Mouse (Mus musculus) testis, adult 2 months (tissue): Measurements from ENCODE around the gene Aff3. TPM values are rescaled to one million over a fixed set of nuclear protein-coding genes. Genes with fewer than 3 reads are reported as not detected.
A peak's percentile ranks its signal among the peaks of the same experiment; 100 is the strongest.

Experiments
- H3K27ac ChIP-seq: fragments of 200-500 bp; 2 replicates; pipeline ENCODE4 v1.5.1; 2012; ENCODE audit warnings: low read depth, low read length; ENCODE audit not compliant: control insufficient read depth, insufficient read depth
- H3K27me3 ChIP-seq: fragments of 200-500 bp; 2 replicates; pipeline ENCODE4 v1.6.1; 2012; ENCODE audit warnings: mild to moderate bottlenecking, low read length, moderate library complexity; ENCODE audit not compliant: control insufficient read depth, insufficient read depth
- H3K36me3 ChIP-seq: fragments of 200-500 bp; 2 replicates; pipeline ENCODE4 v1.6.1; 2012; ENCODE audit warnings: mild to moderate bottlenecking, low read length; ENCODE audit not compliant: control insufficient read depth, insufficient read depth
- H3K4me1 ChIP-seq: fragments of 200-500 bp; 2 replicates; pipeline ENCODE4 v1.6.1; 2012; ENCODE audit warnings: low read length; ENCODE audit not compliant: control insufficient read depth, insufficient read depth
- H3K4me3 ChIP-seq: fragments of 200-500 bp; 2 replicates; pipeline ENCODE4 v1.5.1; 2012; ENCODE audit warnings: low read depth, mild to moderate bottlenecking, low read length, moderate library complexity, mixed read lengths; ENCODE audit not compliant: control insufficient read depth
- CTCF ChIP-seq: fragments of 200-500 bp; IDR thresholded peaks from 2 replicates; pipeline ENCODE4 v1.5.1; 2012; ENCODE audit warnings: low read depth, mild to moderate bottlenecking, inconsistent platforms, low read length, moderate library complexity; ENCODE audit not compliant: control insufficient read depth, insufficient read depth, insufficient replicate concordance
- POLR2A ChIP-seq: fragments of 200-500 bp; IDR thresholded peaks from 2 replicates; pipeline ENCODE4 v1.6.1; 2012; ENCODE audit warnings: low read depth, mild to moderate bottlenecking, inconsistent platforms, low read length, moderate library complexity; ENCODE audit not compliant: control insufficient read depth
- polyA plus RNA-seq: library from polyadenylated mRNA; depleted of rRNA; stranded (reverse); fragments of >200 nt; gene quantifications from 2 replicates; pipeline ENCODE4 v1.2.3, GENCODE M21; 2012

Aff3 gene
- polyA plus RNA-seq, 1 experiment, result 8.1 TPM

GRCm38 (mm10) chr1:38146008-38146407 lies 518.7 kb downstream of the Aff3 start:
- Histone ChIP-seq H3K4me1 (no peaks in the 10 kb centered on the region), H3K4me3 (no peak overlapping the region), H3K36me3 (no peaks in the 10 kb centered on the region), H3K27ac (no peak overlapping the region), H3K27me3 (no peaks in the 10 kb centered on the region)
- TF ChIP-seq CTCF (no peak), POLR2A (no peak)

GRCm38 (mm10) chr1:38141371-38141770 lies 523.4 kb downstream of the Aff3 start:
- Histone ChIP-seq H3K4me3 (no peak overlapping the region), H3K36me3 (no peaks in the 10 kb centered on the region), H3K27me3 (no peaks in the 10 kb centered on the region), H3K4me1 (no peaks in the 10 kb centered on the region), H3K27ac (no peak overlapping the region)
- no peak for TF ChIP-seq CTCF
- no peak for TF ChIP-seq POLR2A

GRCm38 (mm10) chr1:38140911-38141310 lies 523.8 kb downstream of the Aff3 start:
- no peak overlapping the region for H3K4me3 ChIP-seq
- no peaks in the 10 kb centered on the region for H3K36me3 ChIP-seq

GRCm38 (mm10) chr1:38139396-38139795 lies 525.4 kb downstream of the Aff3 start:
- H3K4me3 ChIP-seq, result no peak overlapping the region
- H3K4me1 ChIP-seq, result no peaks in the 10 kb centered on the region
- H3K27me3 ChIP-seq, result no peaks in the 10 kb centered on the region
- no peak for TF ChIP-seq CTCF
- no peak for TF ChIP-seq POLR2A
- H3K36me3 ChIP-seq, result no peaks in the 10 kb centered on the region
- H3K27ac ChIP-seq, result no peak overlapping the region

More at GRCm38 (mm10) chr1:38140911-38141310, 523.8 kb downstream of the Aff3 start:
- no peaks in the 10 kb centered on the region for H3K4me1 ChIP-seq
- no peaks in the 10 kb centered on the region for H3K27me3 ChIP-seq
- H3K27ac ChIP-seq, result no peak overlapping the region
- no peak for TF ChIP-seq CTCF
- no peak for TF ChIP-seq POLR2A

GRCm38 (mm10) chr1:38132942-38133341 lies 531.8 kb downstream of the Aff3 start:
- Histone ChIP-seq H3K36me3 (no peaks in the 10 kb centered on the region), H3K4me1 (peaks cover 12% of the 10 kb centered on the region), H3K27ac (no peak overlapping the region), H3K4me3 (peak overlapping the region; percentile 89), H3K27me3 (no peaks in the 10 kb centered on the region)
- no peak for TF ChIP-seq CTCF
- TF ChIP-seq POLR2A, result no peak

- H3K36me3 ChIP-seq, result no peaks in the 10 kb centered on the region
- H3K27ac ChIP-seq, result no peak overlapping the region
- no peak for TF ChIP-seq POLR2A
- peaks cover 14% of the 10 kb centered on the region for H3K4me1 ChIP-seq
- H3K27me3 ChIP-seq, result no peaks in the 10 kb centered on the region
- peak overlapping the region; percentile 42 for H3K4me3 ChIP-seq
Measured at GRCm38 (mm10) chr1:38130715-38131483, 533.9 kb downstream of the Aff3 start.

GRCm38 (mm10) chr1:38129501-38130267 lies 535.1 kb downstream of the Aff3 start, which contains the start of gene Rev1:
TSS of gene Rev1 (minus strand) at chr1:38129801.
- peaks cover 14% of the 10 kb centered on the region for H3K4me1 ChIP-seq
- TF ChIP-seq CTCF (peak; percentile 97), POLR2A (peak; percentile 54)
- H3K36me3 ChIP-seq, result no peaks in the 10 kb centered on the region
- H3K4me3 ChIP-seq, result peak within 1 kb of the TSS; percentile 93
- no peaks in the 10 kb centered on the region for H3K27me3 ChIP-seq
- peak within 1 kb of the TSS; percentile 91 for H3K27ac ChIP-seq
